Mouse (Mus musculus): ENCODE results near the gene Akap7.

GRCm38 (mm10) chr10:25307770-25308169 lies at the start of gene Akap7:
- TF ChIP-seq CTCF (IDR thresholded peaks at IDR 0.05; ENCODE audit: low read depth) (no peak), EP300 (IDR thresholded peaks at IDR 0.05; ENCODE audit: low read depth) (no peak)
